Mouse (Mus musculus) right cerebral cortex, postnatal 10 days (tissue): ENCODE measurements around the gene C2.
A peak's percentile ranks its signal among the peaks of the same experiment; 100 is the strongest.

Source experiments
- DNase-seq, 2 experiments: peaks; one replicate each; pipeline ENCODE4 v3.0.0; 2021; ENCODE audit warnings: low spot score in 2 of 2

The C2 gene

GRCm38 (mm10) chr17:34881166-34881565 is 16.9 kb downstream of the C2 start:
- DNase-seq = no peak

GRCm38 (mm10) chr17:34879336-34879879 is 18.7 kb downstream of the C2 start, which contains the start of gene Zbtb12:
Gene Zbtb12 (plus strand): TSS chr17:34879483.
- no peak for DNase-seq

GRCm38 (mm10) chr17:34874321-34874720 is 23.7 kb downstream of the C2 start:
- DNase-seq = no peak

- no peak for DNase-seq
These were observed 32.1 kb downstream of the C2 start for GRCm38 (mm10) chr17:34865981-34866380.

- no peak for DNase-seq
These were observed 35.5 kb downstream of the C2 start, which contains the start of gene Cfb for GRCm38 (mm10) chr17:34862416-34863081. Gene Cfb (minus strand): TSS chr17:34862518.

GRCm38 (mm10) chr17:34861704-34862415 is 36.2 kb downstream of the C2 start:
- no peak for DNase-seq

- peak in 1 of 2 experiments; percentile 23 for DNase-seq
These were observed 37.6 kb downstream of the C2 start for GRCm38 (mm10) chr17:34860514-34860913.

- DNase-seq = no peak
These were observed 39.4 kb downstream of the C2 start for GRCm38 (mm10) chr17:34858670-34859069.

GRCm38 (mm10) chr17:34855825-34856224 is 42.2 kb downstream of the C2 start:
- DNase-seq = peak in 1 of 2 experiments; percentile 40

- no peak for DNase-seq
These were observed 43.3 kb downstream of the C2 start for GRCm38 (mm10) chr17:34854761-34855160.

GRCm38 (mm10) chr17:34853511-34853910 is 44.6 kb downstream of the C2 start:
- DNase-seq = peak in 1 of 2 experiments; percentile 18

GRCm38 (mm10) chr17:34850517-34851125 is 47.4 kb downstream of the C2 start:
- DNase-seq = no peak

- DNase-seq = peak; percentile 99
These were observed 48.1 kb downstream of the C2 start, which contains the start of the genes Skiv2l and Nelfe for GRCm38 (mm10) chr17:34849722-34850516. Gene Skiv2l (minus strand): TSS chr17:34850210. Gene Nelfe (plus strand): TSS chr17:34850391.

GRCm38 (mm10) chr17:34847615-34848014 is 50.5 kb downstream of the C2 start:
- DNase-seq = peak in 1 of 2 experiments; percentile 14

GRCm38 (mm10) chr17:34847192-34847591 is 50.9 kb downstream of the C2 start:
- DNase-seq = peak in 1 of 2 experiments; percentile 13

- peak in 1 of 2 experiments; percentile 17 for DNase-seq
These were observed 53.2 kb downstream of the C2 start for GRCm38 (mm10) chr17:34844884-34845283.

GRCm38 (mm10) chr17:34840736-34841307 is 57.2 kb downstream of the C2 start:
- no peak for DNase-seq

- DNase-seq = no peak
These were observed 59.3 kb downstream of the C2 start for GRCm38 (mm10) chr17:34838785-34839184.

GRCm38 (mm10) chr17:34837464-34838324 is 60.4 kb downstream of the C2 start:
- peak in 1 of 2 experiments; percentile 47 for DNase-seq

GRCm38 (mm10) chr17:34836856-34837221 is 61.2 kb downstream of the C2 start, which contains the start of the genes Stk19 and Dxo:
Gene Stk19 (minus strand): TSS chr17:34836945.
Gene Dxo (plus strand): TSS chr17:34837019.
- peak; percentile 98 to 99 for DNase-seq
